Mouse (Mus musculus): ENCODE measurements around the gene Kif23.

Kif23 gene

GRCm38 (mm10) chr9:61946623-61947401, at the start of gene Kif23:
Gene Kif23, minus strand, starts transcription at chr9:61946774.
- DNase-seq (ENCODE audit: low read depth, low spot score): peak; percentile 84

- DNase-seq (ENCODE audit: low read depth, low spot score): no peak
Observed at GRCm38 (mm10) chr9:61991158-61991557, 44.6 kb upstream of the Kif23 start.

GRCm38 (mm10) chr9:61990738-61991137, 44.2 kb upstream of the Kif23 start:
- no peak for DNase-seq (ENCODE audit: low read depth, low spot score)

GRCm38 (mm10) chr9:61986055-61986454, 39.5 kb upstream of the Kif23 start:
- DNase-seq (ENCODE audit: low read depth, low spot score): no peak

- DNase-seq (ENCODE audit: low read depth, low spot score): no peak
Observed at GRCm38 (mm10) chr9:61985183-61985863, 38.7 kb upstream of the Kif23 start.

- DNase-seq (ENCODE audit: low read depth, low spot score): no peak
Observed at GRCm38 (mm10) chr9:61982940-61983620, 36.5 kb upstream of the Kif23 start.

GRCm38 (mm10) chr9:61981876-61982275, 35.3 kb upstream of the Kif23 start:
- no peak for DNase-seq (ENCODE audit: low read depth, low spot score)

- no peak for DNase-seq (ENCODE audit: low read depth, low spot score)
Observed at GRCm38 (mm10) chr9:61979983-61980382, 33.4 kb upstream of the Kif23 start.

GRCm38 (mm10) chr9:61977258-61977945, 30.8 kb upstream of the Kif23 start:
- DNase-seq (ENCODE audit: low read depth, low spot score): peak; percentile 39

- no peak for DNase-seq (ENCODE audit: low read depth, low spot score)
Observed at GRCm38 (mm10) chr9:61972031-61972430, 25.5 kb upstream of the Kif23 start.

GRCm38 (mm10) chr9:61971045-61971444, 24.5 kb upstream of the Kif23 start:
- DNase-seq (ENCODE audit: low read depth, low spot score): no peak

- no peak for DNase-seq (ENCODE audit: low read depth, low spot score)
Observed at GRCm38 (mm10) chr9:61967357-61967756, 20.8 kb upstream of the Kif23 start.

GRCm38 (mm10) chr9:61965987-61966386, 19.4 kb upstream of the Kif23 start:
- DNase-seq (ENCODE audit: low read depth, low spot score): no peak

- peak; percentile 67 for DNase-seq (ENCODE audit: low read depth, low spot score)
Observed at GRCm38 (mm10) chr9:61965411-61965930, 18.9 kb upstream of the Kif23 start.

- no peak for DNase-seq (ENCODE audit: low read depth, low spot score)
Observed at GRCm38 (mm10) chr9:61963356-61963755, 16.8 kb upstream of the Kif23 start.

- DNase-seq (ENCODE audit: low read depth, low spot score): no peak
Observed at GRCm38 (mm10) chr9:61961181-61961580, 14.6 kb upstream of the Kif23 start.

GRCm38 (mm10) chr9:61960753-61961152, 14.2 kb upstream of the Kif23 start:
- DNase-seq (ENCODE audit: low read depth, low spot score): no peak

- no peak for DNase-seq (ENCODE audit: low read depth, low spot score)
Observed at GRCm38 (mm10) chr9:61959921-61960569, 13.5 kb upstream of the Kif23 start.

- no peak for DNase-seq (ENCODE audit: low read depth, low spot score)
Observed at GRCm38 (mm10) chr9:61954707-61955106, 8.1 kb upstream of the Kif23 start.

- no peak for DNase-seq (ENCODE audit: low read depth, low spot score)
Observed at GRCm38 (mm10) chr9:61952241-61952640, 5.7 kb upstream of the Kif23 start.
